Mouse (Mus musculus): ENCODE results near the gene Nol9.
A peak's percentile ranks its signal among the peaks of the same experiment; 100 is the strongest.

Nol9 gene

GRCm38 (mm10) chr4:152043171-152043570 is 4.0 kb downstream of the Nol9 start:
- no peak for DNase-seq (ENCODE audit: inconsistent age in 2 of 2, low spot score in 1 of 2)

- DNase-seq (ENCODE audit: inconsistent age in 2 of 2, low spot score in 1 of 2), result no peak
Measured at GRCm38 (mm10) chr4:152044609-152045008, 5.5 kb downstream of the Nol9 start.

GRCm38 (mm10) chr4:152062390-152063110 is 23.4 kb downstream of the Nol9 start:
- peak in 1 of 2 experiments; percentile 54 for DNase-seq (ENCODE audit: inconsistent age in 2 of 2, low spot score in 1 of 2)

- DNase-seq (ENCODE audit: inconsistent age in 2 of 2, low spot score in 1 of 2), result no peak
Measured at GRCm38 (mm10) chr4:152067280-152067679, 28.2 kb downstream of the Nol9 start.

- DNase-seq (ENCODE audit: inconsistent age in 2 of 2, low spot score in 1 of 2), result no peak
Measured at GRCm38 (mm10) chr4:152068166-152068724, 29.1 kb downstream of the Nol9 start.

- DNase-seq (ENCODE audit: inconsistent age in 2 of 2, low spot score in 1 of 2), result no peak
Measured at GRCm38 (mm10) chr4:152069245-152069644, 30.1 kb downstream of the Nol9 start.

- DNase-seq (ENCODE audit: inconsistent age in 2 of 2, low spot score in 1 of 2), result no peak
Measured at GRCm38 (mm10) chr4:152070494-152071396, 31.6 kb downstream of the Nol9 start.

- DNase-seq (ENCODE audit: inconsistent age in 2 of 2, low spot score in 1 of 2), result peak; percentile 59 to 86
Measured at GRCm38 (mm10) chr4:152072121-152072601, 33.0 kb downstream of the Nol9 start, which contains the start of gene Plekhg5. Gene Plekhg5, plus strand, starts transcription at chr4:152072498.

GRCm38 (mm10) chr4:152072655-152073054 is 33.5 kb downstream of the Nol9 start:
- DNase-seq (ENCODE audit: inconsistent age in 2 of 2, low spot score in 1 of 2), result no peak

- DNase-seq (ENCODE audit: inconsistent age in 2 of 2, low spot score in 1 of 2), result no peak
Measured at GRCm38 (mm10) chr4:152073715-152074114, 34.6 kb downstream of the Nol9 start.

- DNase-seq (ENCODE audit: inconsistent age in 2 of 2, low spot score in 1 of 2), result no peak
Measured at GRCm38 (mm10) chr4:152074548-152074947, 35.4 kb downstream of the Nol9 start.

GRCm38 (mm10) chr4:152077191-152077590 is 38.1 kb downstream of the Nol9 start:
- DNase-seq (ENCODE audit: inconsistent age in 2 of 2, low spot score in 1 of 2), result no peak

GRCm38 (mm10) chr4:152078105-152078530 is 39.0 kb downstream of the Nol9 start:
- DNase-seq (ENCODE audit: inconsistent age in 2 of 2, low spot score in 1 of 2), result no peak

- DNase-seq (ENCODE audit: inconsistent age in 2 of 2, low spot score in 1 of 2), result no peak
Measured at GRCm38 (mm10) chr4:152079261-152079660, 40.1 kb downstream of the Nol9 start.

- DNase-seq (ENCODE audit: inconsistent age in 2 of 2, low spot score in 1 of 2), result no peak
Measured at GRCm38 (mm10) chr4:152079931-152080330, 40.8 kb downstream of the Nol9 start.

GRCm38 (mm10) chr4:152083611-152084220 is 44.6 kb downstream of the Nol9 start:
- peak in 1 of 2 experiments; percentile 43 for DNase-seq (ENCODE audit: inconsistent age in 2 of 2, low spot score in 1 of 2)

GRCm38 (mm10) chr4:152084616-152085015 is 45.5 kb downstream of the Nol9 start:
- no peak for DNase-seq (ENCODE audit: inconsistent age in 2 of 2, low spot score in 1 of 2)

GRCm38 (mm10) chr4:152086505-152087210 is 47.5 kb downstream of the Nol9 start:
- DNase-seq (ENCODE audit: inconsistent age in 2 of 2, low spot score in 1 of 2), result peak; percentile 81 to 91

GRCm38 (mm10) chr4:152087211-152088081 is 48.3 kb downstream of the Nol9 start:
- DNase-seq (ENCODE audit: inconsistent age in 2 of 2, low spot score in 1 of 2), result peak in 1 of 2 experiments; percentile 52
